18 mouse cellular contexts compared by ENCODE assay signal in genomic region chr2:5965972-5966371, GRCm38 (mm10).
"Had no signal": no experiment of that assay in that cellular context is flagged by ENCODE, and none has a peak within 500 bp of the region (broad histone marks: within the 10 kb centered on the region; RNA-seq: fewer than 3 reads in every experiment).

No protein-coding gene starts in this region.

- H3K9me3 ChIP-seq: liver, embryonic 13.5 days; liver, embryonic 15.5 days; lung, embryonic 15.5 days; midbrain, embryonic 10.5 days; midbrain, embryonic 12.5 days; neural tube, embryonic 12.5 days had no signal

- H3K4me3 ChIP-seq: liver, embryonic 13.5 days; liver, embryonic 15.5 days; lung, embryonic 15.5 days; midbrain, embryonic 10.5 days; midbrain, embryonic 12.5 days; neural tube, embryonic 12.5 days had no signal

- H3K27me3 ChIP-seq: liver, embryonic 13.5 days; liver, embryonic 15.5 days; lung, embryonic 15.5 days; midbrain, embryonic 12.5 days; neural tube, embryonic 12.5 days had no signal

- ATAC-seq: liver, postnatal 0 days; midbrain, embryonic 16.5 days had no signal

- H3K9ac ChIP-seq: liver, embryonic 13.5 days; liver, embryonic 15.5 days; liver, postnatal 0 days; lung, embryonic 15.5 days; midbrain, embryonic 12.5 days; neural tube, embryonic 12.5 days had no signal

- H3K4me1 ChIP-seq: liver, embryonic 15.5 days; lung, embryonic 15.5 days; midbrain, embryonic 10.5 days; midbrain, embryonic 12.5 days; neural tube, embryonic 12.5 days had no signal

- H3K4me2 ChIP-seq: liver, embryonic 13.5 days; liver, embryonic 15.5 days; lung, embryonic 15.5 days; midbrain, embryonic 12.5 days; neural tube, embryonic 12.5 days had no signal

- DNase-seq: liver, embryonic 13.5 days; liver, postnatal 0 days; lung, adult 2 months; lung, postnatal 10 days; lung, postnatal 4 days; midbrain, embryonic 14.5 days; right cerebral cortex, postnatal 25 days; right cerebral cortex, postnatal 4 days; spleen, adult 18-20 months; thymus, adult 18-20 months; thymus, postnatal 14 days; thymus, postnatal 36 days had no signal

- H3K27ac ChIP-seq: liver, embryonic 13.5 days; liver, embryonic 15.5 days; lung, embryonic 15.5 days; midbrain, embryonic 10.5 days; midbrain, embryonic 12.5 days; neural tube, embryonic 12.5 days had no signal
